Mouse (Mus musculus): Measurements from ENCODE around the gene Tas1r2.

Gene Tas1r2

GRCm38 (mm10) chr4:139639801-139640200, 13.5 kb upstream of the Tas1r2 start:
- no peak for DNase-seq (ENCODE audit: low spot score)

DNA sequence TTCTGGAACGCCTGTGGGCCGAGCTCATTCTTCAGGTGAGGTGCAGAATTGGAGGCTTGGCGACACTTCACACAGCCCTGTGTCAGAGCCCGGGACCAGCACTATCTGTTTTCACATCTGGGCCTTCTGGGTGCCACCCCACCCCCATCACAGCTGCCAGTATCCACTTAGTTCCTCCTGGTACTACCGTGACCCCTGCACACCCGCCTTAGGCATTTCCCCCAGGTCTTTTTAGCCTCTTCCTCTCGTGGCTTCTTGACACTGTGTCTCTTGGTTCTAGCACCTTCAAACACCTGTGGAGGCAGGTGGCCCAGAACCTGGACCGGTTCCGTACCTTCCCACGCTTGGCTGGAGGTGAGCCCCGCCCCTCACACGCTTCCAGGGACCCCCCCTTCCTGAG, 13.0 kb upstream of the Tas1r2 start:
- no peak for DNase-seq (ENCODE audit: low spot score)

DNA sequence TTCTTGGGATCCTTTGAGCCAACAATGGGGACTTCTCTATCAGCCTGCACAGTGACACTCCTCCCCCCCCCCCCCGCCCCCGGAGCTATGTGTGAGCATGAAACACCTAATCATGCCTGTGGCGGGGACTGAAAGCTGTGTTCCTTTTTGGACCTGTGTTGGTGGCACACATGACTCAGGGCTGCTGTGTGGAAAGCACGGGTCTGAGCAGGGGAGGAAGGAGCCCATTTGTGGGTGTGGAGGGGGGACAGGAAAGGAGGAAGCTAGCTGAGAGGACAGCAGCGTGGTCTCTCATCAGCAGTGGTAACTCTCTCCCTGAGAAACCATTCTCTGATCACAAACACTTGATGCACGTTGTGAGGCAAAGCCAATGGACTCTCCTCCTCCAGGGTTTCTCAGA, 12.6 kb upstream of the Tas1r2 start:
- DNase-seq (ENCODE audit: low spot score): no peak

DNA sequence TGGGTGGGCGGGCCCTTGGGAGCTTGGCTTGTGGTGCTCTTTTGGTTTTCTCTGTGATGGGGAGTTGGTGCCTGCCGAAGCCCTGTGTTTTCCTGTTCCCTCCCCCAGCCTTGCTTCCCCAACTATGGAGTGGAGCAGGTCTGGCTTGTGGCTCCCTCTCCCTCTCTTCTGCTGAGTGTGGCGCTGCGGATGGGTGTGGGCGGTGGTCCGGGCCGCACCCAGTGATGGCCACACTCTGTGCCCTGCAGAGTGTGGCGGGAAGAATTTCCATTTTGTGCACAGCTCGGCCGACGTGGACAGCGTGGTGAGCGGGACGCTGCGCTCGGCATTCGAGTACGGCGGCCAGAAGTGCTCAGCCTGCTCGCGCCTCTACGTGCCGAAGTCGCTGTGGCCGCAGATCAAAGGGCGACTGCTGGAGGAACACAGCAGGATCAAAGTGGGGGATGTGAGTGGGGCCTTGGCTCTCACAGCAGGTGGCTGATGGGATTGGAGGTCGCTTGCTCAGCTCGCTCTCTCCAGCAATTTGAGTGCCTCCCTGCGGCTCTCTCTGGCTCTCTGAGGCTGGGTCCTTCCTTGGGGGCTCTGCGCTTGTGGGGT, 11.4 kb upstream of the Tas1r2 start:
- no peak for DNase-seq (ENCODE audit: low spot score)

DNA sequence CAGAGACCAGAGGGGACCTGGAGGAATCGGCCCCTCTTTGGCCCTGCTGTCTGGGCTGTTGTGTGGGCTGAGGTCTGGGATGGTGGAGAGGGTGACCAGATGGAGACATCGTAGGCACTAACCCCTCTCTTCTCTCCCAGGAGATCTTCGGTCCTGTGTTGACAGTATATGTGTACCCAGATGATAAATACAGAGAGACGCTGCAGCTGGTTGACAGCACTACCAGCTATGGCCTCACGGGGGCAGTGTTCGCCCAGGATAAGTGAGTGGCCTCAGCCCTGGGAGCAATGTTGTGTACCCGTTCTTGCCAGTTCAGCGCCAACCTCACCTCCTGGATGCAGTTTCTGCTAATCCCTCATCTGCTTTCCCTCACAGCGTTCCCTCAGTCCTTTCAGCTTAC, 9.4 kb upstream of the Tas1r2 start:
- peak; percentile 68 for DNase-seq (ENCODE audit: low spot score)

GRCm38 (mm10) chr4:139646916-139647315, 6.4 kb upstream of the Tas1r2 start:
- no peak for DNase-seq (ENCODE audit: low spot score)

GRCm38 (mm10) chr4:139650086-139650743, 3.1 kb upstream of the Tas1r2 start:
- DNase-seq (ENCODE audit: low spot score): no peak

DNA sequence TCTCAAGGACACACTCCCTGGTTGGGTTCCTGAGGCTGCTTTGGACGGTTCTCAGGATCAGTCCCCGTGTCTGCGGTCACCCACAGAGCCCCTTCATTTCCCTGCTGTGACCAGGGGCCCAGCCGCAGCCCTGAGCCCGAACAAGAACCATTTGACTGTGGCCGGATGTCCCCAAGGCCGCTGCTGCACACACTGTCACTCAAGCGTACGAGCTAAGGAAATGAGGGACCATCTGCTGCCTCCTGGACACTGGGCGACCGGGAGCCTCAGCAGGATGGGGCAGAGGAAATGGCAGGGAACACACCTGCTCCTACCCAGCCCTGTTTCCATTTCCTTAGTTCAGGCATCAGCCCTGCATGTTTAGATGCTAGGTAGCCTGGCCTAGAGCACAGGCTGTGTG, 2.4 kb upstream of the Tas1r2 start:
- DNase-seq (ENCODE audit: low spot score): no peak

DNA sequence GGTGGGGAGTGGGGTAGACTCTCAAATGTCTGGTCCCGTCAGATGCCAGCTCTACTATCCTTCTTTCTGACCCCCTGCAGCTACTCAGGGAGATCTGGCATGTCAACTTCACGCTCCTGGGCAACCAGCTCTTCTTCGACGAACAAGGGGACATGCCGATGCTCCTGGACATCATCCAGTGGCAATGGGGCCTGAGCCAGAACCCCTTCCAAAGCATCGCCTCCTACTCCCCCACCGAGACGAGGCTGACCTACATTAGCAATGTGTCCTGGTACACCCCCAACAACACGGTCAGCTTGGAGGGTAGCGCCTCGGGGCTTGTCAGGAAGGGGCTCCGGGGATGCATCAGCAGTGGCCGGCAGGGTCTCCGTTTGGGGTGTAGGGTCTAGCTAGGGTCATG, 8.6 kb downstream of the Tas1r2 start:
- no peak for DNase-seq (ENCODE audit: low spot score)

GRCm38 (mm10) chr4:139667632-139668031, 14.3 kb downstream of the Tas1r2 start:
- no peak for DNase-seq (ENCODE audit: low spot score)

GRCm38 (mm10) chr4:139669847-139670246, 16.5 kb downstream of the Tas1r2 start:
- peak; percentile 22 for DNase-seq (ENCODE audit: low spot score)

DNA sequence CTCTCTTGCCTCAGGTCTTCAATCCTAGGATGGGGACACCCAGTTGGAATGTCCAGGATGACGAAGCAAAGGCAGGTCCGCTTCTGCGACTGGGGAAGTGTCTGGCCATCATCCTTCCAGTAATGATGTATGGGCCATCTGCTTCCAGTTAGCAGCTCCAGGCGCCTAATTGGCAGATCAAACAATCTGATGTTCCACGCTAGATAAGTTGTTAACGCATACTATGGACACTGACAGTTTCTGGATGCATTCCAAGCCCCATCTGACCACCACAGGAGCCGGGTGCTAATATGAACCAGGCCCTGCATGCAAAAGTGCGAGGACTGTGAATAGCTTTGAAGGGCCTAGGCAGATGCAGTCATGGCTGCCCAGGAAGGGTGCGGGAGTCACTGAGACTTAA, 22.4 kb downstream of the Tas1r2 start:
- no peak for DNase-seq (ENCODE audit: low spot score)

DNA sequence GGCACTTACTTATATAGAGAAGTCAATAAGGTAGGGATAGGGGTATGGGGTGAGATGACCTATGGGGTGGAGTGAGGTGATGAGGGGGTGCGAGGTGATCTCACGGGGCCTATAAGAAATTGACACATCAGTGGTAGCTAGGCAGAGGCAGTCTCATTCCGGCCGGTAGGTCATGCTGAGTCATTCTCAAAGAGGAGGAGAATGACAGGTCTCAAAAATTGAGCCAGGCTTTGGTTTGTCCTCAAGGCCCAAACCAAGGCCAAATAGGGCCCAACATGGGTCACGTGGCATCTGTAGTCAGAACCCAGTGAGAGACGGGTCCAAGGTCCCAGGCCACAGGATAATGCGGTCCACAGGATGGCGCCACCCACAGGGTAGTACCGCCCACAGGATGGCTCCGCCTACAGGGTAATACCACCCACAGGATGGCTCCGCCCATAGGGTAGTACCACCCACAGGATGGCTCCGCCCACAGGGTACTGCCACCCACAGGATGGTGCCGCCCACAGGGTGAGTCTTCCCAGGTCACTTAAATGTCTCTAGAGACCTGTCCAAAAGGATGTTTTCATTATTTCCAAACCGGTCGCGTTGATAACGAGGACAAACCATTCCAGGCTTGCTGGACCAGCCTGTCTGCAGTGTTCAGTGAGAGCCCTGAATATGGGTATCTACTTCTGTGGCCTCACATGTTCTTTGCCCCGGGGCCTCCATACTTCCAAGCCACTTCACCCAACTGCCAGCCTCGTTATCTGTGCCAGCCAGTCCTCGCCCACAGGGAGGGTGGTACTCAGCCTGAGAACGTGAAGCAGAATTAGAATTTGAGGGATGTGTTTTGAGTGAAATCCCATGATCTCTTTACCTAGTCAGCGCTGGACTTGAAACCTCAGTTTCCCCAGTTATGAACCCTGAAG, 30.6 kb downstream of the Tas1r2 start:
- no peak for DNase-seq (ENCODE audit: low spot score)

DNA sequence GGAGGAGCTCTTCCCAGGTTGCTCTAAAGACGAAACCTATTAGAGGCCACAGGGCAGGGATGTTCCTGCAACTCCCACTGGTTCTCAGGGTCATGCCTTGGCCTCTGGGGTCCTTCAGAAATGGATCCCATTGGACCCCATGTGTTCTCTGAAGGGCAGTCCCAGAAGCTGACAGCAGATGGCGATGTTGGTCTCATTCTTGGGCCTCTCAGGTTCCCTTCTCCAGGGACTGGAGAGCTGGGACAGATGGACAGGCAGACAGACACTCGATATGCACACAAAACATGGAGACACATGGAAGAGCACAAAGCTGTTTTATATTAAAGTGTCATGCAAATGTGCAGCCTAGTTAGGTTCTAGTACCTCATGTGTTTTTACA, 31.3 kb downstream of the Tas1r2 start:
- peak; percentile 52 for DNase-seq (ENCODE audit: low spot score)

DNA sequence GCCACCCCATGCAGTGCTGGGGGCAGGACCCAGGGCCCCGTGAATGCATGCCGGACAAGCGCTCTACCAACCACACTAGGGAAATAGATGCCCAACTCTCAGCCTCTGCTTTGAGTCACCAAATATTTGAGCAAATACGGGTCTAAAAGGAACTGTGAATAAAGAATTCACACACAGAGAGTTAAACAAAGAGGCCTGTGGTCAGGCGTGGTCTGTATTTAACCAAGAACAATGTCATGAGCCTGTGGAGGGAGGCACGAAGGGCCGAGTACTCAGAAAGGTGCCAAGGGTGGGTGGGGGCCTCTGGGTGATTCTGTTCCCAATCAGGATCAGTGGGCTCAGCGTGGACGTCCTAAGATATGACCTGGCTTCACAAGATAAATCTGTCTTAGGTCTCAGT, 34.7 kb downstream of the Tas1r2 start:
- no peak for DNase-seq (ENCODE audit: low spot score)

- no peak for DNase-seq (ENCODE audit: low spot score)
Measured at GRCm38 (mm10) chr4:139689627-139690269, 36.4 kb downstream of the Tas1r2 start.

DNA sequence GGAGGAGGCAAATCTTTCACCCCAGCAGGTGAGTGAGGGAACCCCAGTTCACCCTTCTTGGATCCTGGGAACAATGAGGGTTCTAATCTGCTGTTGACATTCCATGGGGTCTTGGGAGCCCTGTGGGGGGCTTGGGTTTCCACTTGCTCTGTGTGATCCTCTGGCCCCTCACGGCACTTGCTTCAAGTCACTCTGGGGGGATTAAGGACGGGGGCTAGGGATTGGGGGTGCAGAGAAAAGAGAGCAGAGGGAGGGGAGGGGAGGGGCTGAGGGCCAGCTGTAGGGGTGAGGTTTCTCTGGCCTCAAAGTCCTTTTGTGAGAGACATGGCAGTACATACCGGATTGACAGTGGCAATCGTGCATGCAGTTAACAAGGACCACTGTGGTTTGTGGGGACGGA, 40.0 kb downstream of the Tas1r2 start:
- no peak for DNase-seq (ENCODE audit: low spot score)

DNA sequence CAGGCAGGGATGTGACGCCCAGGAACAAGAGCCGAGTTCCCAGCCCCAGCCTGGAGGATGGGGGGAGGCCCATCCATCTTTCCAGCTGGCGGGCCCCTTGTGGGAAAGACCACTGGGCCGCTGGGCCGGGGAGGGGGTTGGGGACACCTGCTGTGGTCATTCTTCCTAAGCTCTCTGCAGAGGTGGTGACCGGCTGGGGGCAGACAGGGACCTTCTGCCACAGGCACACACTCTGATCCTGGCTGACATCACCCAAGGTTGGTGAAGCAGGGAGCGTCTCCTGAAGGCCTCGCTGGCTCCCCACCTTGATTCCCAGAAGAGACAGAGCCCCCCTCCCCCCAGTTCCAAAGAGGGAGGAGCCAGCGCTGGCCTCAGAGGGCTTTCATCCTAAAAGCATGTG, 44.4 kb downstream of the Tas1r2 start:
- DNase-seq (ENCODE audit: low spot score): no peak

- DNase-seq (ENCODE audit: low spot score): no peak
Measured at GRCm38 (mm10) chr4:139698602-139699001, 45.3 kb downstream of the Tas1r2 start.

DNA sequence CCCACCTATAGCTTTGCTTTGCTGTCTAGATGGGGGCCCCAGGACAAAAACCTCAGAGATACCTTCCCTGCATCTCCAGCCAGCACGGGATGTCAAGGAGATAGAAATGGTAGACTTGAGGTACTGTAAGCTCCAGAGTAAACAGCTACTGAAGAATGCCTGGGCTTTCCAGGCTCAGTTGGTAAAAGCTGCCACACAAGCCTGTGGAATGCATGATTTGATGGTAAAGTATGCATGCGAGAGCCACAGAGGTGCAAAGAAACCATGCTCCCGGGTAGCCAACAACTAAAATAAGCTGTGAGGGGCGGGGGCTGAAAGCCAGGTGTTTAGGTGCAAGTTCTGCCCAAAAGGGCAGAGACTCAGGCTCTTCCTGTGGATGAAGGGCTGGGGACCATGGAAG, 49.6 kb downstream of the Tas1r2 start:
- no peak for DNase-seq (ENCODE audit: low spot score)

GRCm38 (mm10) chr4:139703468-139703867, 50.1 kb downstream of the Tas1r2 start:
- DNase-seq (ENCODE audit: low spot score): no peak

DNA sequence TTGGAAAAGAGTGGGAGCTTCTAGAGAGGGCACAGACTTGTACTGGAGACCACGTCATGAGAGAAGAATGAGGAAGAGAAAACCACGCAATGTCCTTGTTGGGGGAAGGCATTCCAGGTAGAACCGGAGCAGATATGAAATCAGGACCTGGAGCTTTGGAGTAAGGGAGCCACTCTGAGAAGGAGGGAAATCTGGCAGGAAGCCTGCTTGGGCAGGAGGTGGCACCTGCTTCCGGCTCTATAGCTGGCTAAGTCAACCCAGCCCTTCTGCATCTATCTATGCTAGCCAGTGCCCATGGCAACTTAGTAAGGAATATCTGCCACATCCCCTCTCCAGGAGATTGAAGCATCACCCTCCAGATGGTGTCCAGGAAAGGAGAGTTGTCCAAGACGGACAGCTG, 52.6 kb downstream of the Tas1r2 start:
- no peak for DNase-seq (ENCODE audit: low spot score)

Measured in ovary, postnatal 14 days (tissue).